ENCODE assay signal across 9 mouse cellular contexts in genomic region chr12:105322160-105322559, GRCm38 (mm10). TPM values are rescaled to one million over a fixed set of nuclear protein-coding genes. Genes with fewer than 3 reads are reported as not detected.
A peak's percentile ranks its signal among the peaks of the same experiment; 100 is the strongest.
DNase-seq lines count a peak whose midpoint lies in the region; ATAC-seq and TF ChIP-seq lines count a peak whose summit lies in the region.
"Had no signal": no experiment of that assay in that cellular context is flagged by ENCODE, and none has a peak within 500 bp of the region (broad histone marks: within the 10 kb centered on the region; RNA-seq: fewer than 3 reads in every experiment).

No protein-coding gene starts in this region.

- H3K36me3 ChIP-seq in ES-E14 (ENCODE audit: control insufficient read depth, insufficient read depth, low read length, poor library complexity, severe bottlenecking): no peaks in the 10 kb centered on the region
- H3K36me3 ChIP-seq in lung, postnatal 0 days (ENCODE audit: insufficient read depth, low read length): no peaks in the 10 kb centered on the region

- no peaks in the 10 kb centered on the region for H3K9me3 ChIP-seq in ES-E14 (ENCODE audit: control insufficient read depth, insufficient read depth, low read depth, low read length)
- H3K9me3 ChIP-seq in lung, postnatal 0 days (ENCODE audit: low read length): no peaks in the 10 kb centered on the region

- in situ Hi-C loops in ES-E14 (cut with MboI; ENCODE audit: low sequenced_read_pairs in 2 of 2, unreplicated experiment in 2 of 2): no loop called here

- 18% methylated on average over 6 of the region's 6 CpGs for WGBS in lung, postnatal 0 days

- intact Hi-C loops in heart, postnatal 14 days (cut with DNase I): no loop called here

- ATAC-seq in lung, postnatal 0 days: peak; percentile 35; the same call in 1 of the 2 replicates

- no peak overlapping the region for H3K4me3 ChIP-seq in ES-E14 (ENCODE audit: insufficient read depth in 1 of 2, low read depth in 1 of 2, low read length in 2 of 2, poor library complexity in 1 of 2, severe bottlenecking in 1 of 2)
- H3K4me3 ChIP-seq in lung, postnatal 0 days (ENCODE audit: low read depth, low read length): no peak overlapping the region
- H3K4me3 ChIP-seq: megakaryocyte, embryonic 14.5 days had no signal

- H3K4me2 ChIP-seq in lung, postnatal 0 days (replicated peaks; ENCODE audit: low read depth, low read length): no peak overlapping the region

- no peak for TF ChIP-seq EP300 in lung, postnatal 0 days (IDR thresholded peaks at IDR 0.05)

- peak; percentile 4 to 25 for DNase-seq in heart, adult 18-20 months
- DNase-seq in heart, adult 11 months: no peak
- DNase-seq in ES-E14 (ENCODE audit: low read depth, low spot score): peak; percentile 85
- peak; percentile 4 to 51 for DNase-seq in heart, postnatal 14 days
- peak; percentile 23 for DNase-seq in lung, postnatal 0 days (ENCODE audit: low spot score)
- no peak for DNase-seq in spleen, postnatal 14 days (ENCODE audit: low spot score in 2 of 2)
- no peak for DNase-seq in left cerebral cortex, adult 18-20 months (ENCODE audit: low spot score in 2 of 2)
- no peak for DNase-seq in layer of hippocampus, adult 9-10 months (ENCODE audit: low spot score)

- TF ChIP-seq CTCF in lung, postnatal 0 days (IDR thresholded peaks at IDR 0.05): no peak

- H3K4me1 ChIP-seq in ES-E14 (ENCODE audit: control insufficient read depth in 2 of 2, insufficient read depth in 2 of 2, low read length in 2 of 2, poor library complexity in 1 of 2): no peaks in the 10 kb centered on the region
- no peaks in the 10 kb centered on the region for H3K4me1 ChIP-seq in lung, postnatal 0 days (ENCODE audit: insufficient read depth, low read depth, low read length)
- H3K4me1 ChIP-seq: megakaryocyte, embryonic 14.5 days had no signal

- no peaks in the 10 kb centered on the region for H3K27me3 ChIP-seq in lung, postnatal 0 days (replicated peaks; ENCODE audit: insufficient read depth, low read length)
- H3K27me3 ChIP-seq: megakaryocyte, embryonic 14.5 days had no signal

- no peak overlapping the region for H3K9ac ChIP-seq in ES-E14 (ENCODE audit: insufficient read depth, low read depth, low read length, poor library complexity, severe bottlenecking)
- no peak overlapping the region for H3K9ac ChIP-seq in lung, postnatal 0 days (replicated peaks; ENCODE audit: low read depth)

- no peak overlapping the region for H3K27ac ChIP-seq in ES-E14 (ENCODE audit: insufficient read depth, low read depth, low read length, poor library complexity, severe bottlenecking)
- H3K27ac ChIP-seq in lung, postnatal 0 days (ENCODE audit: low read length): no peak overlapping the region

TF ChIP-seq in ES-E14, 5 proteins besides CTCF, POLR2A, EP300 and RAD21:
- no peak for TF ChIP-seq CHD2 (IDR thresholded peaks at IDR 0.05; ENCODE audit: low read depth, low read length)
- no peak for TF ChIP-seq HCFC1 (IDR thresholded peaks at IDR 0.05; ENCODE audit: borderline replicate concordance, insufficient read depth, low read length)
- TF ChIP-seq MAFK (IDR thresholded peaks at IDR 0.05; ENCODE audit: insufficient read depth, low read depth, low read length): peak; percentile 37; the same call in 1 of the 2 replicates

RNA-seq across cellular contexts. Expression of gene Tunar, which starts 11.5 kb away (rescaled TPM):
- not detected for total RNA-seq in heart, adult 18-20 months (2021)
- total RNA-seq in ES-E14 (2012; rRNA removed): 0.89 and 1.2 TPM in 2 replicates
- total RNA-seq in heart, postnatal 14 days (2021): not detected
- polyA plus RNA-seq in lung, postnatal 0 days (2015; fragmentation: Nextera tagmentation; extraction: Ambion mirVana): not detected in 2 replicates
- 1 to 10 TPM; 8.7 to 9.4 TPM for total RNA-seq in left cerebral cortex, adult 18-20 months (2021)

Comparison
In these comparisons a context has a peak if more than half of its experiments do, and no peak if none do; other contexts are left out.
1. DNase-seq: peak in heart, adult 18-20 months (2 of 2), ES-E14 (single experiment), heart, postnatal 14 days (2 of 2) and lung, postnatal 0 days (single experiment); none in heart, adult 11 months (single experiment), spleen, postnatal 14 days (0 of 2), left cerebral cortex, adult 18-20 months (0 of 2) and layer of hippocampus, adult 9-10 months (single experiment).